Comparison of ENCODE assay signal across 9 mouse cellular contexts in the genomic region with DNA sequence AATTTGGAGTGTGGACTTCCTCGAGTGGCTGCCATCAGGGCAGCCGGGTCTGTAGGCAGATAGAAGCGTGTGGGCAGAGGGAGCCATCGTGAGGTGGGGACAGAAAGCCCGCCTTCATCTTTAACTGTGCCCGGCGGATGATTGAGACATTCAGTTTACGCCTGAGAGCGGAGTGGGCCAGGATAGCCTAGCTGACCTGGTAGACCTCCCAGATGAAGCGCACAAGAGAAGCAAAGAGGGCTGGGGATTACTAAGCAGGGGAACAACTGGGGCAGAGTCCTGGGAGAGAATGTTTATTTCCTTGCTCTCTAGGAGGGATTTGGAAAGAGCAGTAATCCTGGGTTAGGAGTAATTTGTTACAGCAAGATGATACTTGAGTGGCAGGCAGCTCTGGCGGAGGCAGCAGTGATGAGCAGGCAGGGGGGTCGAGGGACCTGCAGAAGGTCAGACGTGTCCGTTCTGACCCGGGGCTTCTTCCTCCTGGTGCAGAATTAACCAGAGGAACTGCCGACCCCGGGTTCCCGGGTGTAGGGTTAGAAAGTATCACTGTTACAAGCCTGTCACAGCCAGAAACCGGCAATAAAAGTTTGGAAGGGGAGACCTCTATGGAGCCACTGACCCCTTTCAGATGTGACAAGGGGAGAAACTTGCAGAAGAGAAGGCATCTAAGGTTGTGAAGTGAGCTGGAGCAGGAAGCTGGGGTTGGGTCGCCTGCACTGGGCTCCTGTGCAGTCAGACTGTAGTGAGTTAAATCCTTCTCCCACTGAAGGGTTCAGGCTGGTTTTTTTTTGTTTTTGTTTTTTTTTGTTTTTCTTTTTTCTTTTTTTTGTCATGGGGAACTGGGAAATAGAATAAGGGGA.
DNase-seq lines count a peak whose midpoint lies in the region; ATAC-seq lines count a peak whose summit lies in the region.
"Had no signal": no experiment of that assay in that cellular context is flagged by ENCODE, and none has a peak within 500 bp of the region (broad histone marks: within the 10 kb centered on the region; RNA-seq: fewer than 3 reads in every experiment).

No protein-coding gene starts in this region.

- H3K36me3 ChIP-seq in kidney, embryonic 16.5 days (ENCODE audit: insufficient read depth, low read length) = no peaks in the 10 kb centered on the region
- H3K36me3 ChIP-seq in embryonic facial prominence, embryonic 10.5 days (replicated peaks) = peaks cover 16% of the 10 kb centered on the region
- no peaks in the 10 kb centered on the region for H3K36me3 ChIP-seq in intestine, embryonic 14.5 days (ENCODE audit: control insufficient read depth, insufficient read depth, low read length)

- H3K27ac ChIP-seq in kidney, embryonic 16.5 days (ENCODE audit: low read length) = peak overlapping the region; percentile 47
- peak overlapping the region; percentile 70 for H3K27ac ChIP-seq in embryonic facial prominence, embryonic 10.5 days (replicated peaks)
- peak overlapping the region; percentile 27; the same call in 1 of the 2 replicates for H3K27ac ChIP-seq in intestine, embryonic 14.5 days (ENCODE audit: low read depth)

- peaks cover 26% of the 10 kb centered on the region for H3K4me1 ChIP-seq in kidney, embryonic 16.5 days (ENCODE audit: insufficient read depth, low read length)
- peaks cover 52% of the 10 kb centered on the region for H3K4me1 ChIP-seq in embryonic facial prominence, embryonic 10.5 days
- H3K4me1 ChIP-seq in intestine, embryonic 14.5 days (replicated peaks; ENCODE audit: control insufficient read depth, insufficient read depth, low read length) = peaks cover 21% of the 10 kb centered on the region

- no peaks in the 10 kb centered on the region for H3K9me3 ChIP-seq in kidney, embryonic 16.5 days (ENCODE audit: low read length)
- H3K9me3 ChIP-seq in embryonic facial prominence, embryonic 10.5 days = no peaks in the 10 kb centered on the region
- no peaks in the 10 kb centered on the region for H3K9me3 ChIP-seq in intestine, embryonic 14.5 days (ENCODE audit: control insufficient read depth, low read length)

- peak overlapping the region; percentile 24; the same call in 1 of the 2 replicates for H3K4me2 ChIP-seq in kidney, embryonic 16.5 days (replicated peaks; ENCODE audit: low read depth, low read length)
- 0 out of 2 replicates have a peak overlapping the region, but pooled peaks have one; percentile 4 for H3K4me2 ChIP-seq in intestine, embryonic 14.5 days (ENCODE audit: low read length)

- WGBS in kidney, embryonic 16.5 days = 15% methylated on average over 20 of the region's 20 CpGs
- 19% methylated on average over 20 of the region's 20 CpGs for WGBS in embryonic facial prominence, embryonic 10.5 days
- 28% methylated on average over 20 of the region's 20 CpGs for WGBS in intestine, embryonic 14.5 days

- H3K9ac ChIP-seq in kidney, embryonic 16.5 days (replicated peaks; ENCODE audit: low read length) = no peak overlapping the region
- H3K9ac ChIP-seq in intestine, embryonic 14.5 days (ENCODE audit: low read length) = no peak overlapping the region

- no peak for DNase-seq in kidney, adult 18-20 months
- DNase-seq in embryonic facial prominence, embryonic 10.5 days (ENCODE audit: low spot score) = peak; percentile 56
- no peak for DNase-seq in intestine, embryonic 14.5 days (ENCODE audit: low spot score)
- DNase-seq in retina, postnatal 1 day = peak; percentile 62
- no peak for DNase-seq in natural killer cell, adult 2 months (ENCODE audit: low spot score in 2 of 2)
- DNase-seq: cerebellum, adult 9-10 months; lung, adult 2 months had no signal

- peak; percentile 55 for ATAC-seq in kidney, embryonic 16.5 days (ENCODE audit: low FRiP score, low TSS enrichment)
- no peak for ATAC-seq in intestine, embryonic 14.5 days (replicated peaks; ENCODE audit: low FRiP score, low TSS enrichment, low read depth)
- ATAC-seq in megakaryocyte progenitor cell, adult 5-6 weeks (replicated peaks; ENCODE audit: poor library complexity) = no peak

- H3K27me3 ChIP-seq in kidney, embryonic 16.5 days (ENCODE audit: insufficient read depth, low read length) = no peaks in the 10 kb centered on the region
- no peaks in the 10 kb centered on the region for H3K27me3 ChIP-seq in embryonic facial prominence, embryonic 10.5 days (replicated peaks; ENCODE audit: low read depth, poor library complexity, severe bottlenecking)
- H3K27me3 ChIP-seq in intestine, embryonic 14.5 days (replicated peaks; ENCODE audit: control insufficient read depth, insufficient read depth, low read length) = no peaks in the 10 kb centered on the region

- H3K4me3 ChIP-seq in kidney, embryonic 16.5 days (ENCODE audit: low read length) = no peak overlapping the region
- peak overlapping the region; percentile 33; the same call in 1 of the 2 replicates for H3K4me3 ChIP-seq in embryonic facial prominence, embryonic 10.5 days
- no peak overlapping the region for H3K4me3 ChIP-seq in intestine, embryonic 14.5 days (ENCODE audit: low read depth, low read length)

Comparison
In these comparisons a context has a peak if more than half of its experiments do, and no peak if none do; other contexts are left out.
1. DNase-seq: peak in embryonic facial prominence, embryonic 10.5 days (single experiment) and retina, postnatal 1 day (single experiment); none in kidney, adult 18-20 months (single experiment), intestine, embryonic 14.5 days (single experiment) and natural killer cell, adult 2 months (0 of 2).
2. Peak in every context shown above with its lines, with median percentiles within 50 percentile points of each other: H3K27ac ChIP-seq.